Mouse (Mus musculus) E14TG2a.4 (cell line): ENCODE data around the gene Zfp39.

ENCODE experiments used
- CTCF ChIP-seq: conservative IDR thresholded peaks from 2 replicates; pipeline ENCODE4 v1.5.1; 2014; ENCODE audit warnings: low read length
- NANOG ChIP-seq: IDR thresholded peaks from 2 replicates; pipeline ENCODE4 v1.6.1; 2014; ENCODE audit warnings: borderline replicate concordance, low read length, mixed read lengths

- TF ChIP-seq CTCF, result no peak
- TF ChIP-seq NANOG, result no peak
Measured at GRCm38 (mm10) chr11:58917745-58918366, 13.8 kb upstream of the Zfp39 start, which contains the start of gene Btnl10.
